Mouse (Mus musculus): ENCODE data around the gene Akirin2.

The Akirin2 gene

GRCm38 (mm10) chr4:34583427-34583826 lies 32.7 kb downstream of the Akirin2 start:
- no peak for DNase-seq (ENCODE audit: low read depth, low spot score)

- no peak for DNase-seq (ENCODE audit: low read depth, low spot score)
Measured at GRCm38 (mm10) chr4:34584871-34585607, 34.3 kb downstream of the Akirin2 start.

GRCm38 (mm10) chr4:34603123-34603522 lies 52.4 kb downstream of the Akirin2 start:
- DNase-seq (ENCODE audit: low read depth, low spot score) = no peak

GRCm38 (mm10) chr4:34606658-34607057 lies 55.9 kb downstream of the Akirin2 start:
- DNase-seq (ENCODE audit: low read depth, low spot score) = no peak

- no peak for DNase-seq (ENCODE audit: low read depth, low spot score)
Measured at GRCm38 (mm10) chr4:34613571-34614145, 62.9 kb downstream of the Akirin2 start.

- peak; percentile 94 for DNase-seq (ENCODE audit: low read depth, low spot score)
Measured at GRCm38 (mm10) chr4:34614630-34615094, 63.9 kb downstream of the Akirin2 start, which contains the start of the genes Orc3 and Rars2. Orc3 (minus strand) TSS chr4:34614944. Rars2 (plus strand) TSS chr4:34614957.

GRCm38 (mm10) chr4:34615303-34615702 lies 64.6 kb downstream of the Akirin2 start:
- DNase-seq (ENCODE audit: low read depth, low spot score) = peak; percentile 36

- DNase-seq (ENCODE audit: low read depth, low spot score) = no peak
Measured at GRCm38 (mm10) chr4:34616146-34616545, 65.4 kb downstream of the Akirin2 start.

Data from CD4-positive helper T cell, adult 2 months (primary cell).